Mouse (Mus musculus): ENCODE results near the gene Dhx33.

GRCm38 (mm10) chr11:71001167-71001566 lies 3.1 kb downstream of the Dhx33 start:
- no peak for TF ChIP-seq CTCF (IDR thresholded peaks at IDR 0.05; ENCODE audit: control insufficient read depth, insufficient read depth, insufficient replicate concordance, low read depth, low read length)
- no peak for TF ChIP-seq POLR2A (IDR thresholded peaks at IDR 0.05; ENCODE audit: control insufficient read depth, low read depth, low read length)

All from testis, adult 2 months (tissue).